Mouse (Mus musculus): ENCODE data around the gene Tctex1d4.

- no peak for TF ChIP-seq CTCF (IDR thresholded peaks at IDR 0.05; ENCODE audit: low read depth, low read length)
- no peak for TF ChIP-seq POLR2A (IDR thresholded peaks at IDR 0.05; ENCODE audit: extremely low read depth, insufficient read depth, low read length)
Measured at GRCm38 (mm10) chr4:117100036-117100435, 26.6 kb upstream of the Tctex1d4 start.
